Mouse (Mus musculus): ENCODE data around the gene Aldh3a1. TPM values are rescaled to one million over a fixed set of nuclear protein-coding genes. Genes with fewer than 3 reads are reported as not detected.
"Not testable (repeated sequence)": the region's sequence is repeated elsewhere in the genome, so short reads cannot be mapped to it uniquely, and the experiment has no call there.

Gene Aldh3a1
- under 1 TPM; 0.36 to 0.81 (median 0.55) TPM for total RNA-seq (2022)

DNA sequence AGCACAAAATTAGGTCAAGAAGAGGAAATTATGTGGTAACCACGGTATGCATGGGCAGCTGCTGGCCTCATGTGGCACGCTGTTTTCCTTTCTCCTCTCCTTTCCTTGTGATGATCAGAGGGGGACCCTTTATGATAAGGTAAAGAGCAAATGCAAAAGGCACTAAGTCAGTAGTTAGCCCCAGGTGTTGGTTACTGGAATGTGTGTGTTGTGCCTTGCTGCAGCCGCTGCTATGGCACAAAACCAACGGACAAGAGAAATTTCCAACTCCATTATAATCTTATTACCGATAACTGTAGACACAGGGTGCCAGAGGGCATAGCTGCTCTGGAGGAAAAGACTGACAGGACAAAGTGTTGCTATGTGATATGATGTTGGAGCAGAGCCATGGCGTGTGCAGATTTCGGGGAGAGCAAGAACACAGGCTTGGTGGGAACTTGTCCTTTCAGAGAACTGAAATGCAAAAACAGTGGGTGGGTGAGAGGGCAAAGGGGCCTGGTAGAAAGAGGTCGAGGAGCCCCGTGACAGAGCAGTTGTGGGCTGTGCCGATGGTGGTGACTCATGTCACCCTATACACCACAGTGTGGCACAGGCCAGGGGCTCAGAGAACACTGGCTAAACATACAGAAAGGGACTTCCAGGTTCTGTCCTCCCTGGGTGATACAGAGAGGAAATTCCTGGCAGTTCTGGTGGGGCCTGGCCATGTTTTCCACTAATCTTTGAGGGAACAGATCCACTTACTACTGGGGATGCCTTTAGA is at the start of gene Aldh3a1:
Gene Aldh3a1, plus strand, starts transcription at position 51 of the 760 bp plus-strand sequence.
- DNase-seq (ENCODE audit: low spot score in 2 of 2), result no peak

DNA sequence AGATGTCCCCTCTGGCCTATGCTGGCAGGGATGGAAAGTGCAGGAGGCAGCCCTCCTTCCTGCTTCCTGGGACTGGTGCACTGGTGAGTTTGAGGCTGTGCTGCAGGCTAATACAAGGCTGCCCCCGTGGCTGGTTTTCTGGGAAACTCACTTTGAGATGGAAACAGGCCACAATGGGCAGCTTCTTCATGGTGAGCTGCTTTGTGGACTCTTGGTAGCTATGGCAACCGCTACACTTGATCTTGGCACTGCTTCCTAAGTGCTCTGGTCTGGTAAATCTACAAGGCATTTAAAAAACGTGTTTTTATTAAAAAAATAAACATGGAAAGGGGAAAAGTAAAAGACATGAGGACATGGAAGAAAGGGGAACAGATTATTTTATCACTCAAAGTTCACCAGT is 49.2 kb upstream of the Aldh3a1 start:
- no peak for DNase-seq (ENCODE audit: low spot score in 2 of 2)

DNA sequence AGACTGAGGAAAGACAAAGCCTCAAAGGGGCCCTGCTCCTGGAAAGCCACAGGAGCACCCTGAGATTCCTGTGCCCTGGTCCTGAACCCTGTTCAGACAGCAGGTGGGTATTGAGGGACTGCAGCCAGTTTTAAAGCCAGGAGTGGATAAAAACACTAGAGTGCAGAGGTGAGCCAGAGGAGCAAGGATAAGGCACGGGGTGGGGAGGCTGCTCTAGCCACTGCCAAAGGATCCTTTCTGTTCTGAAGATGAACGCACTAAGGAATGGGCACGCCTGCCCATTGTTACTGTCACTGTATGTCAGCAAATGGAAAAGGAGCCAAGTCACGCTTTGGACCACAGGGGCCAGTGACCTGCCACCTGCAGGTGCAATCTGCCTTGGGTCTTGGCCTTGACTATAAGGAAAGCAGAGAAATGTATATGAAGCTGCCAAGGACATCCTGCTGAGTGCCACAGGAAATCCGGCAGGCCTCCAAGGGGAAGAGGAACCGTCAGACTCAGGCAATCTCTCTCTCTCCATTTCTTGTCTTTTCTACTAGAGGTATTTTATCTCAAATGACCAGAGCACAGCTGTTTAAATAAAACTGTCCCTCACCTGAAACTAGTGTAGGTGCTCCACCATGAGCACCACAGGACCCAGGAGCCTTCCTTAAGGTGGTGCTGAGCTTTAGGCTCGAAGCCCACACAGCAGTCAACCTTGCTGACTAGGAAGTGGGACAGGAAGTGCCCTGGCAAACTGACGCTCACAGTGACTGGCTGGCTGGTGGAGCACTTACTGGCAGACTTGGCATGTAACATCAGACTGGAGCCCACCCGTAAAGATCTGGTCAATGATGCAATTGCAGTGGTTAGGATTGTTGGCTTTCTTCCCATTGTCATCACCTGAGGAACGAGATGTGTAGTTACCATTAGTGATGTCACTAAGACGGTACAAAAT is 47.3 kb upstream of the Aldh3a1 start:
- no peak for DNase-seq (ENCODE audit: low spot score in 2 of 2)

DNA sequence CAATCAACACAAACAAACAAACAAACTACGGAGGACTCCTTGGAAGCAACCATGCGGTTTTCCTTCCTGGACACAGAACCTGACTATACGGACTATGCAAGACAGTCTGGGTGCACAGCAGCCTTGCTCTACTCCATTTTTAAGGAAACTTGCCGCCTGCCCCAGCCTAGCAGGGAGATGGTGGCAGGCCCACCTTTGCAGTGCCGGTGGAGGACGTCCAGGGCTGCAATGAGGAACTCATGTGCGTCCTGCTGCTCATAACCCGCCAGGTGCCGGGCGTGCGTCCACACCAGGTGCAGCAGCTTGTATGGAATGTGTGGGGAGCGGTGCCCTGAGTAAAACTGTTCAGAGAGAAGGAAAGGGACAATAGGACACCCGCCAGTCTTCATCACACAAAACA is 46.2 kb upstream of the Aldh3a1 start:
- no peak for DNase-seq (ENCODE audit: low spot score in 2 of 2)

DNA sequence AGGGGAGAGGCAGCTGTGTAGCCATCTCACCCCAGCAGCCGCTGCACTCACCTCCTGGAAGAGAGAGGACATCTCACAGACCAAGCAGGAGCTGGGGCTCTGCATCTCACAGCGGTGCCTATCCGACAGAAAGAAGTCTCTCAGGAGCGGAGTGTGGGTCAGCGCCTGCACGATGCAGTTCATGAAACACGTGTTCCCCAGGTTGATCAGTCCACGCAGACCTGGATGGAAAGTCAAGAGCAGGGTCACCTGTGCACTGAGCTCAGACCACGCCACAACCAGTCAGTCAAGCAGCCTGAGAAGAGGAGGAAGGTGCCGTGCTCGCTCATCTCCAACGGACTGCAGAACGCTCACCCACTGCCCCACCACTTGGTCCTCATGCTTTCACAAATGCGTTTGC is 44.6 kb upstream of the Aldh3a1 start:
- no peak for DNase-seq (ENCODE audit: low spot score in 2 of 2)

DNA sequence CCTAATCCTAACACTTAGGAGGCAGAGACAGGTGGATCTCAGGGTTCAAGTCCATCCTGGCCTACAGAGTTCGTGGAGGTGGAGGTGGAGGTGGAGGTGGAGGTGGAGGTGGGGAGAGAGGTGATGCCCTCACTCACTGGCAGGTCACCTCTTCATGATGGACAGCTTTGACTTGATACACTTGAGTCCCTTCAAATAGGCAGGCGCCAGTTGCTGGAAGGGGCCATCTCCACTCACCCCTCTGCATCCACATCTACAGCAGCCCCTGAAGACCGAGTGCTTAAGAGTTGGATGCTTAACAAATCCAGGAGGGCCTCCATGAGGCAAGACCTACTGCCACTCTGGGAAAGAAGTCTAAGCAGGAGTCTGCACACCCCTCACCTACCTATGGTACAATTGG is 44.0 kb upstream of the Aldh3a1 start:
- no peak for DNase-seq (ENCODE audit: low spot score in 2 of 2)

DNA sequence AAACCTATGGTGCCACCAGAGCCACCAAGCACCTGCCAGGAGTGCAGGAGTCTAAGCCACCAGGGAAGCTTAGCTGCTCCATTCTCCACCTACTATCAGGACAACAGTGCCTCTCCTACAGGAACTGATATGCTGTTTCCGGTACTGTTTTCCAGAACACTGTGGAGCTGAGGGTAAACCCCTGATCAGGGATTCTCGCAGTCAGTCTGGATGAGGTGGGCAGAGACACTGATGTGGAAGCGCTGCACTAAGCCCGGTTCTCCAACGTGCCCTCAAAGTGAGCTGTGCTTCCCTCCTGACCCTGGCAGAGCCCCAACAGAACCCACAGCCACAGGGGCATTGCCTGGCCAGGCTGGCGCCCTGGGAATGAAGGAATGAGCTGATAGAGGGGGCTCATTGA is 43.0 kb upstream of the Aldh3a1 start:
- DNase-seq (ENCODE audit: low spot score in 2 of 2), result no peak

DNA sequence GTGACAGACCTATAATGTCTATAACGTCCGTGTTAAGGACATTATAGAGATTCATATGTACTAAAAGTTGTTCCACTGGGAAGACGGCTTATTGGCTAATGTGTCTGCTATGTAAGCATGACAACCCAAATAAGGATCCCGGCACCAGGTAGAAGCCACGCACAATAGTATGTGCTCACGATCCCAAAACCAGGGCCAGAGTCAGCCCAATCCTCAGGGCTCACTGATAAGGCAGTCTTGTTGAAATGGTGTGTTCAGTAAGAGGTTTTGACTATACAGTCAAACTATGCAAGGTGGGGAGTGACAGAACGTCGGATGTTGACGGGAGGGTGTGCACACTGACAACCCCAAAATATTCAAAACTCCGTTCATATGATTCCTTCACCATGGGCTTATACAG is 42.5 kb upstream of the Aldh3a1 start:
- DNase-seq (ENCODE audit: low spot score in 2 of 2), result no peak

DNA sequence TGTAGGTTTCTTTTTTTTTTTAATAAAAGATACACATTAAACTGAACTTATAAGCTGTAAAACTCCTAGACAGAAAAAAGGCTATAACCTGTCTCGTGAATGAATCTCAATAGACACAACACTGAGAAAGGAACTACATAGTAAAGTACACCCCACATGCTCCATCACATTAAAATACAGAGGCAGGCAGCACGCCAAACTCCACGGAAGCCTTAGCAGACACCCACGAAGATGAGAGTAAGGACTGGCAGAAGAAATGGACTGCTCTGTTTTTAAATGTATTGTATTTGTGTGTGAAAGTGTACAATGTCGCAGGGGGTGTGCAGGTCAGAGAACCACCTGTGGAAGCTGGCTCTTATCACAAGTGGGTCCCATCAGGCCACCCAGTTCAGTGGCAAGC is 37.2 kb upstream of the Aldh3a1 start:
- DNase-seq (ENCODE audit: low spot score in 2 of 2), result no peak

DNA sequence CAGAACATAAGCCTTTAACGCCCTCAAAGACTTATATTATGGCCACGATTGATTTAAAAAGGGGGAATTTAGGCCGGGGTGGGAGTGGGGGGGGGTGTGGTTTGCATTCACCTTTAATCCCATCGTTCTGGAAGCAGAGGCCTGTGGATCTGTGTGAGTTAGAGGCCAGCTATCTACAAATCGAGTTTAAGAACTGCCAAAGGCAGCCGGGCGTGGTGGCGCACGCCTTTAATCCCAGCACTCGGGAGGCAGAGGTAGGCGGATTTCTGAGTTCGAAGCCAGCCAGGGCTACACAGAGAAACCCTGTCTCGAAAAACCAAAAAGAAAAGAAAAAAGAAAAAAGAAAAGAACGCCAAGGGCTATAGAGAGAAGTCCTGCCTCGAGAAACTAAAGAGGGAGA is 33.9 kb upstream of the Aldh3a1 start:
- not testable (repeated sequence) for DNase-seq (ENCODE audit: low spot score in 2 of 2)

DNA sequence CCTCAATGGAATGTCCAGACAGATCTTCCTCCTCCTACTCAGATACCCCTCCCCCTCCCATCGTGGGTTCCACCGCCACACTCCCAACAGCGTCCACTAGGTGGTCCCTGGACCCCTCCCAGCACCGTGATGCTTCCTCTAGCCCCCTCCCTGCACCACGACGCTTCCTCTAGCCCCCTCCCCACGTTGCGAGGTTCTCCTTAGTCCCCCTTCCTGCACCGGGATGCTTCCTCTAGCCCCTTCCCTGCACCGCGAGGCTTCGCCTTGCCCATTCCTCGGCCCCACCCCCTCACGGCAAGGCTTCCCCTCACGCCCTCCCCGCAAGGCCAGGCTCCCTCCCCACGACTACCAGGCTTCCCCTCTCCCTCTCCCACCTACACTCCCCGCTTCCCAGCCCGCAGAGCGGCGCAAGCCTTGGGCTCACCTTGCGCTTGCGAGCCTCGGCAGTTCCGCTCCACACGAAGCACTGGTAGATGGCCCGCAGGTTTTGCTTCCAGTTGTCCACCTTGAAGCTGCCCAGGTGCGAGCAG is 33.0 kb upstream of the Aldh3a1 start:
- peak in 1 of 2 experiments; percentile 8 for DNase-seq (ENCODE audit: low spot score in 2 of 2)

DNA sequence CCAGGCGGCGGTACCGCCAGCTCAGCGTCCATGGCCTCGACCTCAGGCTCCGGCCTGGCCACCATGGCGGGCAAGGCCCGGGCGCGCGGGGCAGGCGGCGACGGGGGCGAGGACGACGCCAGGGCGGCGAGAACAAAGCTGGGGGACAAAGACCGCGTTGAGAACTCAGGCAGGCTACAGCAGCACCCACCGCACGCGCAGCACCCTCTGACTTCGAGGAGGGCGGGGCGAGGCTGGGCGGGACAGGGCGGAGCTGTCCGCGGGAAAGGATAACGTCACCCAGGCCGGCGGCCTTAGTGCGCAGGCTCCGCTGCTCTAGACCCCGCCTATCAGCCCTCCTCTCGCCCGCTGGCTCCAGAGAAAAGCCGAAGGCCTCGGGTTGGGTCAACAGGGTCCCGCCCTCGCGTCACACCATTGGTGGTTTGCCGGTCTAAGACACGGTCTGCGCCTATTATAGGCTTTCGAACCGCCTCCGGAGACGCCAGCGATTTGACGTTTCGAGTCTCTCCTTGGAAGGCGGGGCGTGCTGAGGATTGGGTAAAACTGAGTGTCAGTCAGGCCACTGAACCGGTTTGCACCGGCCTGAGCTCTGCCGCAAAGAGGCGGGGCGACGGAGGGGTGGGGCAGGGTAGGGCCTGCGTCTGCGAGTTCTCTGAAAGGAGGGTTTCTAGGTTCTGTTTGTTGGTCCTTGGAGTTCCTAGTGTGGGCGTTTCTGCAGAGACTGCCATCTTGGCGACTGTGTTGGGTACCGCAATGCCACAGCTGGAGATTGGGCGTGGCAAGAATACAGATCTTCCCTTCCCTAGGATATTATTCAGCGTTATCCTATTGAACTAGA is 32.3 kb upstream of the Aldh3a1 start, which contains the start of gene Usp22:
Gene Usp22, minus strand, starts transcription at position 235 of the 838 bp plus-strand sequence.
- DNase-seq (ENCODE audit: low spot score in 2 of 2), result peak; percentile 99

DNA sequence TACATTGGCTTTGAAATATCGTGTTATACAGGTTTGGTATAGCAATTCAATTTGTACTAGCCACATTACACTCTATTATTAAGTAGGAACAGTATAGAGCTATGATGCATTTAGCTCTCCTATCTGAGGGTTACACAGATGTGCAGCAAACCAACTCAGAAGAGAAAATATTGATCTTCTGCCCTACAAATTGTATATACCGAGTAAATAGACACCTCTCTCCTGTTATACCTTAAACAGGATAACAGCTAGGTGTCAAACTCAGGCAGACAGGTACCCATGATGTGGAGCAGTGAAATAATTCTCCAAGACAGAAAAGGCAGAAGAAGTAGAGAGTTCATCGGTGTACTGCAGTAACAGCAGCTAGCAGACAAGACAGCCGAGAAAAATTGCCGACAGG is 31.6 kb upstream of the Aldh3a1 start:
- no peak for DNase-seq (ENCODE audit: low spot score in 2 of 2)

DNA sequence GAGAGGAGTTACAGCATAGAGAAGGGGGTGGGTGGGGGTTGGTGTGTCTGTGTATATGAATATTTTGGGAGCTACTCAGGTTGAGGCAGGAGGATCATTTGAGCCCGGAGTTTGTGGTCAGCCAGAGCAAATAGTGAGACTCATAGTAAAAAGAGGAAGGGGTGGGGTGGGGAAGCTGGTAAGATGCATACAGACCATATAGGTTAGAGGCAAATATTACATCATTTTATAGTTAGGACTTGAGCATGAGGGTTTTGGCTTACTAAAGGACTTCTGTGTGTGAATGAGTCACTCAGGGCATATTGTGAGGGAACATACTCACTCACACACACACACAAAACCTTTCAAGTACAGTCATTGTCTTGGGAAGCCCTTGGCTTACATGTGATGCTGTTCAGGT is 31.0 kb upstream of the Aldh3a1 start:
- DNase-seq (ENCODE audit: low spot score in 2 of 2), result no peak

DNA sequence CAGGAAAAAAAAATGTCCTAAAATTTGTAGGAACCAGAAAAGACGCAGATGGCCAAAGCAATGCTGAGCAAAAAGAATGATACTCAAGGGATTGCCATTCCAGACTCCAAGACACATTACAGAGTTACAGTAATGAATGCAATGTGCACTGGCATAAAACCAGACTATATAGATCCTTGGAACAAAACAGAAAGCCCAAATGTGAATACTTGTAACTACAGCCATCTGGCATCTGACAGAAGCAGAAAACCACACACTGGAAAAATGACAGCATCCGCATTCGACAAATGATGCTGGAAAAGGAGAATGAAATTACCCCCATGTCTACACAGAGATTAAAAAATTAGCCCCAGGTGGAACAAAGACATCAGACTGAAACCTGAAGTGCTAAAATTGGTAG is 27.0 kb upstream of the Aldh3a1 start:
- no peak for DNase-seq (ENCODE audit: low spot score in 2 of 2)

DNA sequence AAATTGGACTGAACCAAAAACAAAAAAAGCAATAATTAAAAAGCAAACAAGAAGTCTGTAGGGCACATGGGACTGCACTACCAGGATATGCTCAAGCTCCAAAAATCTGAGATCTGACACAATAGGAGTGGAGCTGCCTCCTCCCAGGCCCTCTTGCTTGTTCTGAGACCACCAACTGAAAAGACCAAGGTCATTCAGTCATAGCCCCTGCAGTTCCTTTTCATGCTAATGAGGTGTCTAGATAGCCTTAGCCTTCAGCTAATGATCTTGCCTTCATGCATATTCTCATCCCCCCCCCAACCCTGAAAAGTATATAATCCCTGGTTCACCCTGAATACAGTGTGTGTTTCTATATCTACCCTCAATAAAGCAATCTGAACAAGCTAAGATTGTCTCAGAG is 25.7 kb upstream of the Aldh3a1 start:
- no peak for DNase-seq (ENCODE audit: low spot score in 2 of 2)

DNA sequence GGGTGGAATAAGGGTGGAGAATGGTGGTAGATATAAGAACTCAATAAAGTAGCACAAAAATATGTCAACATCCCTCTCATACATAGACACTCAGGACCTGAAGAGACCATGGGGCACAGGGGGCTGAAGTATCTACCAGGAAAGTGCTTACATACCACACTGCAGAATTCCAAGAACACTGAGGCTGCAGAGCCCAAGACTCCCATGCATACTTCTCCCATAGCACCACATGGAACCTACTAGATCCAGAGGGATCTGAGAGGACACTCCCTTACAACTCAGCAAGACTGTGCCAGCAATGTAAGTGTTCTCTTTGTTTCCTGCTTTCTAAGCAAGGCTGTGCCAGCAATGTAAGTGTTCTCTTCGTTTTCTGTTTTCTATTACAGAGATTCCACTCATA is 23.5 kb upstream of the Aldh3a1 start:
- no peak for DNase-seq (ENCODE audit: low spot score in 2 of 2)

DNA sequence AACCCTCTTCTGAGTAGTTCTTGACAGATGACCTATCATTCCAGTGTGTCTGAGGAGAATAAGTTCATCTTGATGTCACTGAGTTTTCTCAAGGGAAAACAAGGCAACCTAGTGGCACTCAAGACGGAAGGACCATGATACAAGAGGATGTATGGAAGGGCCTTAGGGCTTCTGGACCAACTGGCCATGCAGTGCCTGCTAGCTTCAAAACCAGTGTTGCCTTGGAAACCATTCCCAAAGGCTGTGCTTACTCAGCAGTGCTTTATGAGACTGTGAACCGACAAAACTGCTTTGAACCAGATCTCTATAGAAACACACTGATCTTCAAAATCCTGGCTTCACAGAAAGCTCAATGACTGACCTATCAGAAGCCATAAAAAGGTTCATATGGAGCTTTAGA is 16.6 kb upstream of the Aldh3a1 start:
- no peak for DNase-seq (ENCODE audit: low spot score in 2 of 2)

DNA sequence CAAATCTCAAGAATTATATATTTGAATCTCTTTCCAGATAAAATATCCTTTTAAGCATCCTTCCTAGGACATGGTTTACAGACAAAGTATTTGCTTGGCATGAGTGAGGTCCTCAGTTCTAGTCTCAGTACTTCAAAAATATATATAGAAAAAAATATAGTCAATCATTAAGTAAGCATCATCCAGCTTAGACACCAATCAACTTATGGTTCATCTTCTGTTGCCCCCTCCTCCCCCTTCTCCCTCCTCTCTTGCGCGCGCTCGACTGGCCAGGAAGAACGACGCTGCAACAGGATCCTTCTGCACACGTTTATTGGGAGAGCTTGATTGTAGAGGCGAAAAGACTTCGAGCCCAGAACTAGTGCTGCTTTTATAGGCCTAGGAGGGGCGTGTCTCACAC is 15.2 kb upstream of the Aldh3a1 start:
- not testable (repeated sequence) for DNase-seq (ENCODE audit: low spot score in 2 of 2)

DNA sequence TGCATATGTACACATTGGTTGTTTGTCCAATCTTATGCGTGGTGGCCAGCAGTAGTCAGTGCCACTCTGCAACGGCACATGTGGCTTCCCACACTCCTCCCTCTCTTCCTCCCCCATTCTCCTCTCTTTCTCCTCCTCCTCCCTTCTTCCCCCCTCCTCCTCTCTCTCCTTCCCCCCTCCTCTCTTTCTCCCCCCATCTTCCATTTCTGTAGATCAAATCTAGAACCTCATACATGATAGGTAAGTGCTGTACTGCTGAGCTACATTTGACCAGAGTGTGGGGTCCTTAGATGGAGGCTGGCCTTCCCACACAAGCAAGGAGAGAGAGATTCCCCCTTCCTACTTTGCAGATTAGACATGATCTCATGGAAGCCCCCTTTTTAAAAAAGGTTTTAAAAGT is 14.6 kb upstream of the Aldh3a1 start:
- DNase-seq (ENCODE audit: low spot score in 2 of 2), result no peak

DNA sequence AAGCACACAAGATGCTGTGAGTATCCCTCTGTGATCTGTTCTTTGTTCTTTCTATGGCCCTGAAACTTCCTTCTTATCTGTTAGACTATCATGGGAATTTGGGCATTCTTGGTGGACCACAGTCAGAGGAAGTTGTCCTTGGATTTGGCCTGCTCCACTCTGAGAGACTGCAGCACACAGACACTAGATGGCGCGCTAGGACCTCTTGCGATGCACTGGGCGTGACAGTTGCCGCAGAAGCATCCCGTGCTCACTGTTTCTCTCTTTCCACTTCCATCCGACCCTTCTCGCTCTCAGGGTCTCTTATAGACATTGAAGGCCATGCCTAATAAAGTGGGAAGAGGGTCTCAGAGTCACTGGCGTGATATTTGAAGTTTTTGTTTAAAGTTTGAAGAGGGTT is 13.9 kb upstream of the Aldh3a1 start:
- DNase-seq (ENCODE audit: low spot score in 2 of 2), result peak; percentile 61 to 63
